Mouse (Mus musculus) bone marrow macrophage, adult 2 months (primary cell): Measurements from ENCODE around the gene Lsm3.

ENCODE experiments used
- CTCF ChIP-seq: IDR thresholded peaks from 2 replicates; pipeline ENCODE4 v1.5.1; 2012; ENCODE audit warnings: low read depth, mild to moderate bottlenecking, low read length, moderate library complexity
- POLR2A ChIP-seq: IDR thresholded peaks from 2 replicates; pipeline ENCODE4 v1.6.1; 2012; ENCODE audit warnings: mild to moderate bottlenecking, low read depth, low read length, borderline replicate concordance

DNA sequence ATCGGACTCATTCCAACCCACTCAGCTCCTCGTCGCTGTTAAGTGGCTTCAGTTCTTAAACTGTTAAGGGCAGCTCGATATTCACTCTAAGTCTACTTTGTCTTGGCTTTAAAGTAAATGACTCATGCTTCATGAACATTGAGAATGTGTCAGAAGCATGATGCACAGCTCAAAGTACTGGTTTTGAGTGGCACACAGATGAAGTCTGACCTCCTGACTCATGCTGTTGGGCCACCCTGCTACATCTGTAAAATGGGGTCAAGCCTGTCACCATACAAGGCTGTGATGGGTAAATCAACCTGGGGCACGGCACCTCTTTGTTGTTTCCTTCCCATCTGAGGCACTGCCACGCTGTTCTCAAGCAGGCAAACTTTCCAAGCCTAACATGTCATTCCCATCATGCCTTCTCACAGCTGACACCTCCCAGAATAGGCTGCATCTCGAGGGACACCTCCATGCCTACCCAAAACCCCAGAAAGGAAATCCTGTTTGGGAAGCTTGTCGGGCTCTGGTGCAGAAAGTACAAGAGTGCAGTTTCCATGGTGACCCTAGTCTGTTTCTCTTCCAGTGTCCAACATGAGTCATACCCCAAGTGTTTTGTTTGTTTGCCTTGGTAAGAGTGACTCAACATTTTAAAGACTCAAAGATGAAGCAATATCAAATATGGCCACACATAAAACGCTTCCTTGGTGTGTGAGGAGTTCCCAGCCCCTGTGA lies 27.1 kb upstream of the Lsm3 start:
- TF ChIP-seq POLR2A (no peak), CTCF (no peak)
